Comparison of ENCODE assay signal across 21 mouse cellular contexts in genomic region chr15:87598636-87599035, GRCm38 (mm10). TPM values are rescaled to one million over a fixed set of nuclear protein-coding genes. Genes with fewer than 3 reads are reported as not detected.
DNase-seq lines count a peak whose midpoint lies in the region; ATAC-seq lines count a peak whose summit lies in the region.
"Had no signal": no experiment of that assay in that cellular context is flagged by ENCODE, and none has a peak within 500 bp of the region (broad histone marks: within the 10 kb centered on the region; RNA-seq: fewer than 3 reads in every experiment).

No protein-coding gene starts in this region.

- WGBS in midbrain, embryonic 11.5 days = 97% methylated on average over 4 of the region's 4 CpGs
- 92% methylated on average over 4 of the region's 4 CpGs for WGBS in midbrain, embryonic 15.5 days

- no peak overlapping the region for H3K9ac ChIP-seq in midbrain, embryonic 11.5 days (ENCODE audit: low read length)
- H3K9ac ChIP-seq in midbrain, embryonic 15.5 days = no peak overlapping the region
- H3K9ac ChIP-seq: embryonic facial prominence, embryonic 13.5 days; forebrain, embryonic 13.5 days; forebrain, postnatal 0 days; heart, embryonic 12.5 days; hindbrain, embryonic 14.5 days; intestine, embryonic 15.5 days had no signal

- H3K9me3 ChIP-seq in midbrain, embryonic 11.5 days (ENCODE audit: control insufficient read depth, low read length) = no peaks in the 10 kb centered on the region
- H3K9me3 ChIP-seq in midbrain, embryonic 15.5 days = no peaks in the 10 kb centered on the region
- H3K9me3 ChIP-seq: embryonic facial prominence, embryonic 13.5 days; forebrain, embryonic 13.5 days; heart, embryonic 12.5 days; hindbrain, embryonic 10.5 days; intestine, embryonic 15.5 days had no signal

- no peaks in the 10 kb centered on the region for H3K4me1 ChIP-seq in midbrain, embryonic 11.5 days (ENCODE audit: control insufficient read depth, insufficient read depth, low read length)
- H3K4me1 ChIP-seq in midbrain, embryonic 15.5 days = peaks cover 13% of the 10 kb centered on the region
- H3K4me1 ChIP-seq: embryonic facial prominence, embryonic 13.5 days; heart, embryonic 12.5 days; hindbrain, embryonic 10.5 days; intestine, embryonic 15.5 days had no signal

- H3K27me3 ChIP-seq in midbrain, embryonic 11.5 days (ENCODE audit: control insufficient read depth, insufficient read depth, low read length) = no peaks in the 10 kb centered on the region
- H3K27me3 ChIP-seq in midbrain, embryonic 15.5 days (replicated peaks) = no peaks in the 10 kb centered on the region
- H3K27me3 ChIP-seq: embryonic facial prominence, embryonic 13.5 days; forebrain, embryonic 13.5 days; heart, embryonic 12.5 days; intestine, embryonic 15.5 days had no signal

- no peak for ATAC-seq in midbrain, embryonic 11.5 days (ENCODE audit: low FRiP score)
- ATAC-seq in midbrain, embryonic 15.5 days (replicated peaks) = no peak
- ATAC-seq: CD4-positive, CD25-positive, alpha-beta regulatory T cell, adult 4 months; forebrain, embryonic 13.5 days; forebrain, postnatal 0 days; intestine, embryonic 15.5 days had no signal

- DNase-seq in cerebellum, adult 11-12 months = peak; percentile 38
- no peak for DNase-seq in cerebellum, postnatal 4 days (ENCODE audit: low spot score in 2 of 2)
- peak; percentile 47 for DNase-seq in midbrain, embryonic 11.5 days (ENCODE audit: low spot score, missing footprints)
- peak; percentile 65 to 76 for DNase-seq in cerebellum, postnatal 25 days
- DNase-seq in frontal cortex, postnatal 10 days (ENCODE audit: low spot score in 2 of 2) = no peak
- DNase-seq in kidney, postnatal 36 days = no peak
- DNase-seq: adrenal gland, postnatal 14 days; B cell, adult 2 months; forebrain, postnatal 0 days; gastrocnemius, adult 2 months; gastrocnemius, postnatal 25 days; kidney, adult 2 months had no signal

- no peak overlapping the region for H3K27ac ChIP-seq in midbrain, embryonic 11.5 days (ENCODE audit: low read depth, low read length)
- no peak overlapping the region for H3K27ac ChIP-seq in midbrain, embryonic 15.5 days
- H3K27ac ChIP-seq: embryonic facial prominence, embryonic 13.5 days; forebrain, embryonic 13.5 days; gastrocnemius, adult 2 months; hindbrain, embryonic 10.5 days; hindbrain, embryonic 14.5 days; intestine, embryonic 15.5 days had no signal

- H3K36me3 ChIP-seq in midbrain, embryonic 11.5 days (ENCODE audit: control insufficient read depth, insufficient read depth, low read length) = no peaks in the 10 kb centered on the region
- H3K36me3 ChIP-seq in midbrain, embryonic 15.5 days (replicated peaks) = no peaks in the 10 kb centered on the region
- H3K36me3 ChIP-seq: embryonic facial prominence, embryonic 13.5 days; G1E; heart, embryonic 12.5 days; hindbrain, embryonic 10.5 days; intestine, embryonic 15.5 days had no signal

- no peak overlapping the region for H3K4me3 ChIP-seq in midbrain, embryonic 11.5 days (ENCODE audit: low read depth, low read length)
- no peak overlapping the region for H3K4me3 ChIP-seq in midbrain, embryonic 15.5 days
- H3K4me3 ChIP-seq: embryonic facial prominence, embryonic 13.5 days; forebrain, embryonic 13.5 days; gastrocnemius, adult 2 months; heart, embryonic 12.5 days; hindbrain, embryonic 10.5 days; intestine, embryonic 15.5 days had no signal

- no peak overlapping the region for H3K4me2 ChIP-seq in midbrain, embryonic 11.5 days
- H3K4me2 ChIP-seq in midbrain, embryonic 15.5 days = no peak overlapping the region
- H3K4me2 ChIP-seq: embryonic facial prominence, embryonic 13.5 days; forebrain, embryonic 13.5 days; heart, embryonic 12.5 days; hindbrain, embryonic 14.5 days; intestine, embryonic 15.5 days had no signal

RNA-seq across cellular contexts. Expression of gene Fam19a5, which starts 54.5 kb away (rescaled TPM):
- 5.8 TPM in 2 replicates for polyA plus RNA-seq in midbrain, embryonic 11.5 days (2014; fragmentation: Nextera tagmentation; extraction: Ambion mirVana)
- polyA plus RNA-seq in midbrain, embryonic 15.5 days (2015; fragmentation: Nextera tagmentation; extraction: Ambion mirVana) = 27.6 and 29.2 TPM in 2 replicates
- polyA plus RNA-seq: CD4-positive, CD25-positive, alpha-beta regulatory T cell, adult 4 months; G1E had no signal

Comparison
In these comparisons a context has a peak if more than half of its experiments do, and no peak if none do; other contexts are left out.
1. DNase-seq: peak in cerebellum, adult 11-12 months (single experiment), midbrain, embryonic 11.5 days (single experiment) and cerebellum, postnatal 25 days (2 of 2); none in cerebellum, postnatal 4 days (0 of 2), frontal cortex, postnatal 10 days (0 of 2) and kidney, postnatal 36 days (0 of 2).